25 mouse cellular contexts compared by ENCODE assay signal in genomic region chr3:96737013-96737740, GRCm38 (mm10). TPM values are rescaled to one million over a fixed set of nuclear protein-coding genes. Genes with fewer than 3 reads are reported as not detected.
DNase-seq lines count a peak whose midpoint lies in the region; ATAC-seq lines count a peak whose summit lies in the region.
"Had no signal": no experiment of that assay in that cellular context is flagged by ENCODE, and none has a peak within 500 bp of the region (broad histone marks: within the 10 kb centered on the region; RNA-seq: fewer than 3 reads in every experiment).

No protein-coding gene starts in this region.

- H3K4me2 ChIP-seq in kidney, embryonic 14.5 days (replicated peaks; ENCODE audit: low read depth, low read length): no peak overlapping the region
- H3K4me2 ChIP-seq in heart, embryonic 12.5 days: no peak overlapping the region
- H3K4me2 ChIP-seq: heart, embryonic 13.5 days; limb, embryonic 13.5 days; liver, embryonic 13.5 days; midbrain, embryonic 11.5 days; stomach, embryonic 15.5 days had no signal

- no peaks in the 10 kb centered on the region for H3K36me3 ChIP-seq in kidney, embryonic 14.5 days (ENCODE audit: control insufficient read depth, insufficient read depth, low read length)
- peaks cover 4% of the 10 kb centered on the region; the same call in 1 of the 2 replicates for H3K36me3 ChIP-seq in heart, embryonic 12.5 days
- H3K36me3 ChIP-seq: limb, embryonic 13.5 days; liver, embryonic 13.5 days; stomach, embryonic 15.5 days had no signal

- ATAC-seq in kidney, embryonic 14.5 days (ENCODE audit: low FRiP score, low TSS enrichment): no peak
- ATAC-seq in heart, embryonic 12.5 days (ENCODE audit: insufficient number of reproducible peaks, low FRiP score): no peak
- ATAC-seq: forebrain, embryonic 14.5 days; hindbrain, embryonic 16.5 days; midbrain, embryonic 16.5 days had no signal

- WGBS in kidney, embryonic 14.5 days: 44% methylated on average over 1 of the region's 1 CpGs
- 50% methylated on average over 1 of the region's 1 CpGs for WGBS in heart, embryonic 12.5 days

- H3K9ac ChIP-seq in kidney, embryonic 14.5 days (ENCODE audit: low read depth, low read length): no peak overlapping the region
- no peak overlapping the region for H3K9ac ChIP-seq in heart, embryonic 12.5 days
- H3K9ac ChIP-seq: heart, embryonic 13.5 days; limb, embryonic 13.5 days; liver, embryonic 13.5 days; stomach, embryonic 15.5 days had no signal

- no peaks in the 10 kb centered on the region for H3K9me3 ChIP-seq in kidney, embryonic 14.5 days (ENCODE audit: control insufficient read depth, low read length)
- H3K9me3 ChIP-seq in heart, embryonic 12.5 days (replicated peaks): no peaks in the 10 kb centered on the region
- H3K9me3 ChIP-seq: heart, embryonic 13.5 days; limb, embryonic 13.5 days; liver, embryonic 13.5 days; stomach, embryonic 15.5 days had no signal

- H3K4me1 ChIP-seq in kidney, embryonic 14.5 days (ENCODE audit: control insufficient read depth, insufficient read depth, low read length): 0 out of 2 replicates have a peak, but pooled peaks cover 3% of the 10 kb centered on the region
- H3K4me1 ChIP-seq in heart, embryonic 12.5 days (replicated peaks): peaks cover 19% of the 10 kb centered on the region
- H3K4me1 ChIP-seq: limb, embryonic 13.5 days; stomach, embryonic 15.5 days had no signal

- peak; percentile 58 to 61 for DNase-seq in adrenal gland, adult (ENCODE audit: inconsistent age in 2 of 2, low spot score in 1 of 2)
- no peak for DNase-seq in adrenal gland, postnatal 25 days
- DNase-seq in kidney, adult 9 months: peak; percentile 22
- peak; percentile 22 for DNase-seq in urinary bladder, postnatal 14 days (ENCODE audit: low spot score)
- DNase-seq in urinary bladder, postnatal 10 days (ENCODE audit: low spot score): no peak
- no peak for DNase-seq in embryo, embryonic 11 days
- DNase-seq: cerebellum, adult 8-10 months; cerebellum, postnatal 25 days; gastrocnemius, postnatal 36 days; heart, postnatal 14 days; kidney, adult 18-20 months; kidney, postnatal 14 days; liver, embryonic 13.5 days; right cerebral cortex, postnatal 25 days had no signal

- no peaks in the 10 kb centered on the region for H3K27me3 ChIP-seq in kidney, embryonic 14.5 days (ENCODE audit: control insufficient read depth, insufficient read depth, low read length)
- H3K27me3 ChIP-seq in heart, embryonic 12.5 days (replicated peaks): no peaks in the 10 kb centered on the region
- H3K27me3 ChIP-seq: heart, embryonic 13.5 days; limb, embryonic 13.5 days; liver, embryonic 13.5 days; stomach, embryonic 15.5 days had no signal

- H3K4me3 ChIP-seq in kidney, embryonic 14.5 days (ENCODE audit: low read length): no peak overlapping the region
- no peak overlapping the region for H3K4me3 ChIP-seq in heart, embryonic 12.5 days
- H3K4me3 ChIP-seq: heart, adult 2 months; heart, embryonic 13.5 days; left cerebral cortex, adult 2 months; limb, embryonic 13.5 days; liver, embryonic 13.5 days; stomach, embryonic 15.5 days had no signal

- H3K27ac ChIP-seq in kidney, embryonic 14.5 days (ENCODE audit: low read depth, low read length): no peak overlapping the region
- no peak overlapping the region for H3K27ac ChIP-seq in heart, embryonic 12.5 days (ENCODE audit: poor library complexity, severe bottlenecking)
- H3K27ac ChIP-seq: heart, adult 2 months; heart, embryonic 13.5 days; left cerebral cortex, adult 2 months; limb, embryonic 13.5 days; liver, embryonic 13.5 days; stomach, embryonic 15.5 days had no signal

RNA-seq across cellular contexts. Expression of gene Rnf115, which starts 9.7 kb away (rescaled TPM):
- total RNA-seq in adrenal gland, postnatal 25 days (2021): 36.7 and 37.2 TPM in 2 replicates
- 49.6 and 72.1 TPM in 2 replicates for polyA plus RNA-seq in kidney, embryonic 14.5 days (2014; fragmentation: Nextera tagmentation; extraction: Ambion mirVana)
- polyA plus RNA-seq in heart, embryonic 12.5 days (2016; fragmentation: Nextera tagmentation; extraction: Ambion mirVana): 54.5 and 56.5 TPM in 2 replicates

RNA-seq across cellular contexts. Expression of gene Polr3c, which starts 9.7 kb away (rescaled TPM):
- 27.5 and 32.4 TPM in 2 replicates for total RNA-seq in adrenal gland, postnatal 25 days (2021)
- polyA plus RNA-seq in kidney, embryonic 14.5 days (2014; fragmentation: Nextera tagmentation; extraction: Ambion mirVana): 30.3 and 38.5 TPM in 2 replicates
- polyA plus RNA-seq in heart, embryonic 12.5 days (2016; fragmentation: Nextera tagmentation; extraction: Ambion mirVana): 27.6 and 32.5 TPM in 2 replicates

RNA-seq across cellular contexts. Expression of gene Nudt17, which starts 28.8 kb away (rescaled TPM):
- total RNA-seq in adrenal gland, postnatal 25 days (2021): 0.67 TPM in 1 of 2 replicates, not detected in the other
- polyA plus RNA-seq in kidney, embryonic 14.5 days (2014; fragmentation: Nextera tagmentation; extraction: Ambion mirVana): 10.4 and 10.8 TPM in 2 replicates
- 6.2 and 6.9 TPM in 2 replicates for polyA plus RNA-seq in heart, embryonic 12.5 days (2016; fragmentation: Nextera tagmentation; extraction: Ambion mirVana)

RNA-seq across cellular contexts. Expression of gene Pias3, which starts 41.0 kb away (rescaled TPM):
- 27.6 and 33.1 TPM in 2 replicates for total RNA-seq in adrenal gland, postnatal 25 days (2021)
- 36.5 and 55.7 TPM in 2 replicates for polyA plus RNA-seq in kidney, embryonic 14.5 days (2014; fragmentation: Nextera tagmentation; extraction: Ambion mirVana)
- polyA plus RNA-seq in heart, embryonic 12.5 days (2016; fragmentation: Nextera tagmentation; extraction: Ambion mirVana): 42.0 and 43.3 TPM in 2 replicates

Comparison
In these comparisons a context has a peak if more than half of its experiments do, and no peak if none do; other contexts are left out.
1. DNase-seq: peak in adrenal gland, adult (2 of 2), kidney, adult 9 months (single experiment) and urinary bladder, postnatal 14 days (single experiment); none in adrenal gland, postnatal 25 days (single experiment), urinary bladder, postnatal 10 days (single experiment) and embryo, embryonic 11 days (single experiment).